Mouse (Mus musculus) ES-E14 (cell line): ENCODE data around the gene Hesx1.

Source experiments
- CHD2 ChIP-seq: IDR thresholded peaks from 2 replicates; pipeline ENCODE4 v1.6.1; 2014; ENCODE audit warnings: mild to moderate bottlenecking, low read depth, low read length, inconsistent platforms
- MAFK ChIP-seq: IDR thresholded peaks from 2 replicates; pipeline ENCODE4 v1.6.1; 2014; ENCODE audit warnings: mild to moderate bottlenecking, low read depth, low read length, inconsistent platforms; ENCODE audit not compliant: insufficient read depth
- ZNF384 ChIP-seq: IDR thresholded peaks from 2 replicates; pipeline ENCODE4 v1.6.1; 2012; ENCODE audit warnings: low read depth, low read length, inconsistent platforms

GRCm38 (mm10) chr14:26993427-26993826 lies 789 bp upstream of the Hesx1 start:
- no peak for TF ChIP-seq CHD2
- TF ChIP-seq ZNF384: no peak
- no peak for TF ChIP-seq MAFK
